Mouse (Mus musculus): ENCODE data around the gene Bmp7. TPM values are rescaled to one million over a fixed set of nuclear protein-coding genes. Genes with fewer than 3 reads are reported as not detected.

Gene Bmp7
- total RNA-seq, 2 experiments from 2014 or later = 1.1 to 1.3 TPM

GRCm38 (mm10) chr2:172851773-172852172, 88.3 kb downstream of the Bmp7 start:
- DNase-seq = no peak

GRCm38 (mm10) chr2:172848193-172848592, 91.9 kb downstream of the Bmp7 start:
- peak in 1 of 2 experiments; percentile 24 for DNase-seq

- no peak for DNase-seq
These were observed 93.9 kb downstream of the Bmp7 start for GRCm38 (mm10) chr2:172846311-172846575.

GRCm38 (mm10) chr2:172845536-172846310, 94.4 kb downstream of the Bmp7 start:
- no peak for DNase-seq

- DNase-seq = no peak
These were observed 96.2 kb downstream of the Bmp7 start for GRCm38 (mm10) chr2:172843903-172844302.

- DNase-seq = no peak
These were observed 97.8 kb downstream of the Bmp7 start for GRCm38 (mm10) chr2:172842306-172842705.

- DNase-seq = no peak
These were observed 99.0 kb downstream of the Bmp7 start for GRCm38 (mm10) chr2:172840905-172841750.

GRCm38 (mm10) chr2:172839317-172839980, 100.7 kb downstream of the Bmp7 start:
- no peak for DNase-seq

GRCm38 (mm10) chr2:172836516-172836915, 103.6 kb downstream of the Bmp7 start:
- no peak for DNase-seq

- peak; percentile 38 to 53 for DNase-seq
These were observed 106.9 kb downstream of the Bmp7 start for GRCm38 (mm10) chr2:172833196-172833595.

- DNase-seq = peak; percentile 53 to 82
These were observed 108.4 kb downstream of the Bmp7 start for GRCm38 (mm10) chr2:172831762-172832161.

GRCm38 (mm10) chr2:172831133-172831532, 109.0 kb downstream of the Bmp7 start:
- DNase-seq = peak; percentile 66 to 93

- DNase-seq = no peak
These were observed 111.9 kb downstream of the Bmp7 start for GRCm38 (mm10) chr2:172828229-172828628.

- DNase-seq = no peak
These were observed 112.6 kb downstream of the Bmp7 start for GRCm38 (mm10) chr2:172827564-172827963.

- DNase-seq = no peak
These were observed 114.4 kb downstream of the Bmp7 start for GRCm38 (mm10) chr2:172825785-172826145.

- peak in 1 of 2 experiments; percentile 44 for DNase-seq
These were observed 115.0 kb downstream of the Bmp7 start for GRCm38 (mm10) chr2:172824906-172825784.

- DNase-seq = no peak
These were observed 121.4 kb downstream of the Bmp7 start for GRCm38 (mm10) chr2:172818631-172819230.
